Mouse (Mus musculus) lung, postnatal 0 days (tissue): ENCODE data around the gene Ubc. TPM values are rescaled to one million over a fixed set of nuclear protein-coding genes. Genes with fewer than 3 reads are reported as not detected.

ENCODE experiments used
- ATAC-seq: fragments of 200-750 bp; cut with Nextera tagmentation; 2 replicates; pipeline ENCODE4 v1.8.0; 2017; ENCODE audit warnings: moderate library complexity
- DNase-seq: peaks from one replicate; pipeline ENCODE4 v3.0.0-alpha.2; 2016; ENCODE audit warnings: low spot score
- H3K27ac ChIP-seq: fragments of 300-500 bp; sonication (generic); 2 replicates; pipeline ENCODE4 v1.5.1; 2014; ENCODE audit warnings: antibody characterized with exemption, mild to moderate bottlenecking, low read length, mixed read lengths
- H3K27me3 ChIP-seq: fragments of 300-500 bp; sonication (generic); replicated peaks from 2 replicates; pipeline ENCODE4 v1.6.1; 2014; ENCODE audit warnings: low read length, mixed read lengths; ENCODE audit not compliant: insufficient read depth
- H3K36me3 ChIP-seq: fragments of 300-500 bp; sonication (generic); 2 replicates; pipeline ENCODE4 v1.6.1; 2014; ENCODE audit warnings: low read length, mixed read lengths; ENCODE audit not compliant: insufficient read depth
- H3K4me1 ChIP-seq: fragments of 300-500 bp; sonication (generic); 2 replicates; pipeline ENCODE4 v1.6.1; 2014; ENCODE audit warnings: antibody characterized with exemption, low read depth, low read length, mixed read lengths; ENCODE audit not compliant: insufficient read depth
- H3K4me2 ChIP-seq: fragments of 300-500 bp; sonication (generic); replicated peaks from 2 replicates; pipeline ENCODE4 v1.6.1; 2014; ENCODE audit warnings: low read depth, mild to moderate bottlenecking, low read length, moderate library complexity, mixed read lengths
- H3K4me3 ChIP-seq: fragments of 300-500 bp; sonication (generic); 2 replicates; pipeline ENCODE4 v1.5.1; 2014; ENCODE audit warnings: low read depth, low read length
- H3K9ac ChIP-seq: fragments of 300-500 bp; sonication (generic); replicated peaks from 2 replicates; pipeline ENCODE4 v1.6.1; 2014; ENCODE audit warnings: low read depth, mild to moderate bottlenecking
- H3K9me3 ChIP-seq: fragments of 300-500 bp; sonication (generic); 2 replicates; pipeline ENCODE4 v1.6.1; 2016; ENCODE audit warnings: low read length, mixed read lengths
- CTCF ChIP-seq: IDR thresholded peaks from 2 replicates; pipeline ENCODE4 v1.5.1; 2016; ENCODE audit warnings: antibody characterized with exemption, mild to moderate bottlenecking
- EP300 ChIP-seq: IDR thresholded peaks from 2 replicates; pipeline ENCODE4 v1.6.1; 2016; ENCODE audit warnings: antibody characterized with exemption, mild to moderate bottlenecking, control low read depth
- WGBS: fragments of 180-500 bp; shearing (Covaris S2); extraction: QIAGEN DNeasy Blood & Tissue Kit; methylation state at CpG from one replicate; pipeline ENCODE4 v1.1.7; 2014; 5-methylcytosine and 5-hydroxymethylcytosine counted together
- polyA plus RNA-seq: library from polyadenylated mRNA; unstranded; fragments of >200 nt; fragmentation: Nextera tagmentation; extraction: Ambion mirVana; gene quantifications from 2 replicates; pipeline ENCODE4 v1.2.1, GENCODE M21; 2015

The Ubc gene
- polyA plus RNA-seq, 1 experiment from 2014 or later = 751 TPM

- peak overlapping the region; percentile 36 for H3K4me2 ChIP-seq
- TF ChIP-seq EP300 (no peak), CTCF (no peak)
Measured at GRCm38 (mm10) chr5:125384512-125385214, 5.3 kb downstream of the Ubc start.

GRCm38 (mm10) chr5:125383637-125384420, 6.2 kb downstream of the Ubc start:
- 61% methylated on average over 3 of the region's 3 CpGs for WGBS
- H3K4me1 ChIP-seq = no peaks in the 10 kb centered on the region
- DNase-seq (no peak), ATAC-seq (no peak)
- no peak overlapping the region for H3K9ac ChIP-seq
- no peak overlapping the region for H3K4me2 ChIP-seq
- no peaks in the 10 kb centered on the region for H3K27me3 ChIP-seq
- H3K27ac ChIP-seq = no peak overlapping the region
- H3K9me3 ChIP-seq = no peaks in the 10 kb centered on the region
- peaks cover 15% of the 10 kb centered on the region; the same call in 1 of the 2 replicates for H3K36me3 ChIP-seq
- TF ChIP-seq EP300 (no peak), CTCF (no peak)
- no peak overlapping the region for H3K4me3 ChIP-seq

More at GRCm38 (mm10) chr5:125384512-125385214, 5.3 kb downstream of the Ubc start:
- no peak for ATAC-seq
- Histone ChIP-seq H3K4me3 (no peak overlapping the region), H3K27ac (no peak overlapping the region), H3K36me3 (peaks cover 15% of the 10 kb centered on the region; the same call in 1 of the 2 replicates), H3K27me3 (no peaks in the 10 kb centered on the region), H3K4me1 (no peaks in the 10 kb centered on the region), H3K9ac (no peak overlapping the region), H3K9me3 (no peaks in the 10 kb centered on the region)
- 65% methylated on average over 2 of the region's 2 CpGs for WGBS
- peak; percentile 43 for DNase-seq

- Histone ChIP-seq H3K4me1 (no peaks in the 10 kb centered on the region), H3K4me2 (no peak overlapping the region), H3K4me3 (no peak overlapping the region), H3K27ac (no peak overlapping the region), H3K36me3 (peaks cover 11% of the 10 kb centered on the region; the same call in 1 of the 2 replicates), H3K9ac (no peak overlapping the region), H3K9me3 (no peaks in the 10 kb centered on the region), H3K27me3 (no peaks in the 10 kb centered on the region)
- 37% methylated on average over 6 of the region's 6 CpGs for WGBS
- TF ChIP-seq CTCF (peak; percentile 85), EP300 (peak; percentile 40; the same call in 1 of the 2 replicates)
- ATAC-seq (peak; percentile 90), DNase-seq (peak; percentile 93)
Measured at GRCm38 (mm10) chr5:125382673-125383558, 7.1 kb downstream of the Ubc start.

- TF ChIP-seq EP300 = no peak
- no peak for TF ChIP-seq CTCF
- DNase-seq (no peak), ATAC-seq (peak; percentile 5; the same call in 1 of the 2 replicates)
- peaks cover 11% of the 10 kb centered on the region; the same call in 1 of the 2 replicates for H3K36me3 ChIP-seq
- 53% methylated on average over 5 of the region's 5 CpGs for WGBS
- H3K9me3 ChIP-seq = no peaks in the 10 kb centered on the region
- no peaks in the 10 kb centered on the region for H3K27me3 ChIP-seq
- H3K4me1 ChIP-seq = no peaks in the 10 kb centered on the region
- H3K4me3 ChIP-seq = no peak overlapping the region
- no peak overlapping the region for H3K27ac ChIP-seq
- no peak overlapping the region for H3K9ac ChIP-seq
- no peak overlapping the region for H3K4me2 ChIP-seq
Measured at GRCm38 (mm10) chr5:125381954-125382672, 7.9 kb downstream of the Ubc start.

- Histone ChIP-seq H3K4me2 (no peak overlapping the region), H3K27ac (no peak overlapping the region), H3K4me3 (no peak overlapping the region), H3K9ac (no peak overlapping the region), H3K9me3 (no peaks in the 10 kb centered on the region), H3K27me3 (no peaks in the 10 kb centered on the region), H3K4me1 (no peaks in the 10 kb centered on the region), H3K36me3 (no peaks in the 10 kb centered on the region)
- ATAC-seq (no peak), DNase-seq (no peak)
- WGBS = 78% methylated on average over 5 of the region's 5 CpGs
- TF ChIP-seq EP300 (no peak), CTCF (peak; percentile 57)
Measured at GRCm38 (mm10) chr5:125378919-125379318, 11.1 kb downstream of the Ubc start.
